Mouse (Mus musculus): Measurements from ENCODE around the gene Taf15. TPM values are rescaled to one million over a fixed set of nuclear protein-coding genes. Genes with fewer than 3 reads are reported as not detected.

Taf15 gene
- polyA plus RNA-seq, 2 experiments, result 2.2 to 43.1 TPM

- Histone ChIP-seq H3K9ac (replicated peaks) (no peak overlapping the region; the same call in 1 of the 2 replicates), H3K27me3 (ENCODE audit: control insufficient read depth, insufficient read depth, low read length) (no peaks in the 10 kb centered on the region), H3K4me1 (replicated peaks; ENCODE audit: control insufficient read depth in 2 of 2, insufficient read depth in 2 of 2, low read length in 1 of 2) (peaks cover 4 to 20% of the 10 kb centered on the region in 2 experiments; a peak in 3 of 4 replicates), H3K4me2 (ENCODE audit: low read depth) (no peak overlapping the region), H3K4me3 (ENCODE audit: insufficient read depth in 1 of 2, low read depth in 2 of 2, low read length in 2 of 2) (no peak overlapping the region), H3K27ac (no peak overlapping the region), H3K36me3 (replicated peaks; ENCODE audit: control insufficient read depth, insufficient read depth, low read depth) (no peaks in the 10 kb centered on the region), H3K9me3 (ENCODE audit: control insufficient read depth, low read length) (no peaks in the 10 kb centered on the region)
- no peak for DNase-seq (ENCODE audit: low read depth in 3 of 3, low spot score in 3 of 3)
- WGBS (ENCODE audit: insufficient replicate concordance), result 34% methylated on average over 3 of the region's 3 CpGs
- no peak for ATAC-seq (ENCODE audit: insufficient read depth)
- TF ChIP-seq CTCF (IDR thresholded peaks at IDR 0.05; ENCODE audit: low read depth), result no peak
These were observed 17.3 kb upstream of the Taf15 start for GRCm38 (mm10) chr11:83455608-83456007.

GRCm38 (mm10) chr11:83457257-83457656 lies 15.6 kb upstream of the Taf15 start:
- Histone ChIP-seq H3K4me2 (ENCODE audit: low read depth) (no peak overlapping the region), H3K4me3 (ENCODE audit: insufficient read depth in 1 of 2, low read depth in 2 of 2, low read length in 2 of 2) (no peak overlapping the region), H3K9ac (replicated peaks) (no peak overlapping the region), H3K9me3 (ENCODE audit: control insufficient read depth, low read length) (no peaks in the 10 kb centered on the region), H3K27me3 (ENCODE audit: control insufficient read depth, insufficient read depth, low read length) (peaks cover 9% of the 10 kb centered on the region), H3K27ac (no peak overlapping the region), H3K4me1 (replicated peaks; ENCODE audit: control insufficient read depth in 2 of 2, insufficient read depth in 2 of 2, low read length in 1 of 2) (peaks cover 4 to 20% of the 10 kb centered on the region in 2 experiments; a peak in 3 of 4 replicates), H3K36me3 (replicated peaks; ENCODE audit: control insufficient read depth, insufficient read depth, low read depth) (no peaks in the 10 kb centered on the region)
- ATAC-seq (ENCODE audit: insufficient read depth) (no peak), DNase-seq (ENCODE audit: low read depth in 3 of 3, low spot score in 3 of 3) (no peak)
- WGBS (ENCODE audit: insufficient replicate concordance), result 35% methylated on average over 7 of the region's 7 CpGs
- no peak for TF ChIP-seq EP300 (IDR thresholded peaks at IDR 0.05; ENCODE audit: low read depth)
- TF ChIP-seq CTCF (IDR thresholded peaks at IDR 0.05; ENCODE audit: low read depth), result no peak

- no peak overlapping the region for H3K27ac ChIP-seq
- peaks cover 4 to 20% of the 10 kb centered on the region in 2 experiments; a peak in 3 of 4 replicates for H3K4me1 ChIP-seq (replicated peaks; ENCODE audit: control insufficient read depth in 2 of 2, insufficient read depth in 2 of 2, low read length in 1 of 2)
- H3K9me3 ChIP-seq (ENCODE audit: control insufficient read depth, low read length), result no peaks in the 10 kb centered on the region
- 64% methylated on average over 9 of the region's 9 CpGs for WGBS (ENCODE audit: insufficient replicate concordance)
- no peak overlapping the region for H3K4me2 ChIP-seq (ENCODE audit: low read depth)
- H3K36me3 ChIP-seq (replicated peaks; ENCODE audit: control insufficient read depth, insufficient read depth, low read depth), result no peaks in the 10 kb centered on the region
- TF ChIP-seq EP300 (IDR thresholded peaks at IDR 0.05; ENCODE audit: low read depth) (no peak), CTCF (IDR thresholded peaks at IDR 0.05; ENCODE audit: low read depth) (no peak)
- ATAC-seq (ENCODE audit: insufficient read depth) (no peak), DNase-seq (ENCODE audit: low read depth in 3 of 3, low spot score in 3 of 3) (no peak)
- no peak overlapping the region for H3K9ac ChIP-seq (replicated peaks)
- peaks cover 17% of the 10 kb centered on the region for H3K27me3 ChIP-seq (ENCODE audit: control insufficient read depth, insufficient read depth, low read length)
- no peak overlapping the region for H3K4me3 ChIP-seq (ENCODE audit: insufficient read depth in 1 of 2, low read depth in 2 of 2, low read length in 2 of 2)
These were observed 14.8 kb upstream of the Taf15 start for GRCm38 (mm10) chr11:83457912-83458601.

GRCm38 (mm10) chr11:83461462-83462027 lies 11.3 kb upstream of the Taf15 start:
- Histone ChIP-seq H3K27ac (no peak overlapping the region), H3K4me2 (ENCODE audit: low read depth) (no peak overlapping the region), H3K36me3 (replicated peaks; ENCODE audit: control insufficient read depth, insufficient read depth, low read depth) (no peaks in the 10 kb centered on the region), H3K4me3 (ENCODE audit: insufficient read depth in 1 of 2, low read depth in 2 of 2, low read length in 2 of 2) (no peak overlapping the region), H3K27me3 (ENCODE audit: control insufficient read depth, insufficient read depth, low read length) (peaks cover 37% of the 10 kb centered on the region), H3K9ac (replicated peaks) (no peak overlapping the region), H3K4me1 (replicated peaks; ENCODE audit: control insufficient read depth in 2 of 2, insufficient read depth in 2 of 2, low read length in 1 of 2) (no peaks in the 10 kb centered on the region; a peak in 1 of 4 replicates), H3K9me3 (ENCODE audit: control insufficient read depth, low read length) (no peaks in the 10 kb centered on the region)
- ATAC-seq (ENCODE audit: insufficient read depth), result no peak
- 56% methylated on average over 10 of the region's 10 CpGs for WGBS (ENCODE audit: insufficient replicate concordance)
- no peak for TF ChIP-seq CTCF (IDR thresholded peaks at IDR 0.05; ENCODE audit: low read depth)
- no peak for TF ChIP-seq EP300 (IDR thresholded peaks at IDR 0.05; ENCODE audit: low read depth)
- DNase-seq (ENCODE audit: low read depth in 3 of 3, low spot score in 3 of 3), result no peak

GRCm38 (mm10) chr11:83462711-83463244 lies 10.1 kb upstream of the Taf15 start, which contains the start of gene Mmp28:
Gene Mmp28, minus strand, starts transcription at chr11:83463071.
- peak within 1 kb of the TSS; percentile 62 for H3K4me2 ChIP-seq (ENCODE audit: low read depth)
- H3K9me3 ChIP-seq (ENCODE audit: control insufficient read depth, low read length), result no peaks in the 10 kb centered on the region
- peak within 1 kb of the TSS; percentile 18; the same call in 1 of the 2 replicates for H3K9ac ChIP-seq (replicated peaks)
- H3K27ac ChIP-seq, result no peak within 1 kb of the TSS
- H3K27me3 ChIP-seq (ENCODE audit: control insufficient read depth, insufficient read depth, low read length), result peaks cover 37% of the 10 kb centered on the region
- DNase-seq (ENCODE audit: low read depth in 3 of 3, low spot score in 3 of 3), result no peak
- WGBS (ENCODE audit: insufficient replicate concordance), result 1% methylated on average over 41 of the region's 42 CpGs
- H3K4me1 ChIP-seq (replicated peaks; ENCODE audit: control insufficient read depth in 2 of 2, insufficient read depth in 2 of 2, low read length in 1 of 2), result no peaks in the 10 kb centered on the region; a peak in 1 of 4 replicates
- H3K36me3 ChIP-seq (replicated peaks; ENCODE audit: control insufficient read depth, insufficient read depth, low read depth), result no peaks in the 10 kb centered on the region
- peak within 1 kb of the TSS; percentile 40 to 53 for H3K4me3 ChIP-seq (ENCODE audit: insufficient read depth in 1 of 2, low read depth in 2 of 2, low read length in 2 of 2)
- ATAC-seq (ENCODE audit: insufficient read depth), result no peak
- TF ChIP-seq EP300 (IDR thresholded peaks at IDR 0.05; ENCODE audit: low read depth), result no peak

Data from liver, embryonic 14.5 days (tissue).